Mouse (Mus musculus) embryo, embryonic 9.5 days (tissue): ENCODE measurements around the gene Cd80.
"Not testable (repeated sequence)": the region's sequence is repeated elsewhere in the genome, so short reads cannot be mapped to it uniquely, and the experiment has no call there.

Source experiments
- DNase-seq: peaks from one replicate; pipeline ENCODE4 v3.0.0-alpha.2; 2017; ENCODE audit errors: extremely low spot score

Gene Cd80

GRCm38 (mm10) chr16:38455511-38456418 is at the start of gene Cd80:
TSS of gene Cd80 (plus strand) at chr16:38455561.
- no peak for DNase-seq

- DNase-seq = no peak
Measured at GRCm38 (mm10) chr16:38406293-38406692, 49.1 kb upstream of the Cd80 start.

- DNase-seq = no peak
Measured at GRCm38 (mm10) chr16:38406708-38407107, 48.7 kb upstream of the Cd80 start.

GRCm38 (mm10) chr16:38407584-38407983 is 47.8 kb upstream of the Cd80 start:
- DNase-seq = no peak

GRCm38 (mm10) chr16:38408416-38408815 is 46.9 kb upstream of the Cd80 start:
- DNase-seq = no peak

- no peak for DNase-seq
Measured at GRCm38 (mm10) chr16:38414953-38415352, 40.4 kb upstream of the Cd80 start.

- no peak for DNase-seq
Measured at GRCm38 (mm10) chr16:38425374-38425773, 30.0 kb upstream of the Cd80 start.

- no peak for DNase-seq
Measured at GRCm38 (mm10) chr16:38425799-38426198, 29.6 kb upstream of the Cd80 start.

- no peak for DNase-seq
Measured at GRCm38 (mm10) chr16:38431446-38432185, 23.7 kb upstream of the Cd80 start.

GRCm38 (mm10) chr16:38432498-38433425 is 22.6 kb upstream of the Cd80 start, which contains the start of gene Pla1a:
TSS of gene Pla1a (minus strand) at chr16:38433145.
- no peak for DNase-seq

GRCm38 (mm10) chr16:38433514-38433913 is 21.8 kb upstream of the Cd80 start:
- no peak for DNase-seq

GRCm38 (mm10) chr16:38434295-38434795 is 21.0 kb upstream of the Cd80 start:
- no peak for DNase-seq

GRCm38 (mm10) chr16:38439190-38439589 is 16.2 kb upstream of the Cd80 start:
- no peak for DNase-seq

- no peak for DNase-seq
Measured at GRCm38 (mm10) chr16:38440403-38440802, 15.0 kb upstream of the Cd80 start.

- no peak for DNase-seq
Measured at GRCm38 (mm10) chr16:38441611-38442010, 13.8 kb upstream of the Cd80 start.

GRCm38 (mm10) chr16:38442216-38442615 is 13.1 kb upstream of the Cd80 start:
- DNase-seq = no peak

GRCm38 (mm10) chr16:38443721-38444464 is 11.5 kb upstream of the Cd80 start:
- no peak for DNase-seq

GRCm38 (mm10) chr16:38445046-38445445 is 10.3 kb upstream of the Cd80 start:
- no peak for DNase-seq

GRCm38 (mm10) chr16:38445576-38445975 is 9.8 kb upstream of the Cd80 start:
- DNase-seq = no peak

- not testable (repeated sequence) for DNase-seq
Measured at GRCm38 (mm10) chr16:38446141-38446540, 9.2 kb upstream of the Cd80 start.

GRCm38 (mm10) chr16:38447366-38447765 is 8.0 kb upstream of the Cd80 start:
- no peak for DNase-seq
